Mouse (Mus musculus): ENCODE results near the gene Tmem86a. TPM values are rescaled to one million over a fixed set of nuclear protein-coding genes. Genes with fewer than 3 reads are reported as not detected.

Tmem86a gene
- total RNA-seq, 2 experiments from 2014 or later: 17.4 to 18.8 TPM

Small RNAs within 50 kb of the gene (microRNA-seq; reads per million reads assigned to microRNA genes)
- 4.0 to 5.3 reads per million in 2 experiments for gene Mir7056

Other genes with a start within 250 kb of the Tmem86a start
- 100 to 1,000 TPM; 497 to 507 TPM for gene Ldha, start 209.1 kb upstream of the Tmem86a start, total RNA-seq (2021)
- gene Ldhc, start 189.4 kb upstream of the Tmem86a start, total RNA-seq (2021): not detected
- 10 to 100 TPM; 74.0 to 76.5 TPM for gene Tsg101, start 130.6 kb upstream of the Tmem86a start, total RNA-seq (2021)
- 1 to 10 TPM; 9.6 to 10.0 TPM for gene Uevld, start 92.1 kb upstream of the Tmem86a start, total RNA-seq (2021)
- not detected for gene Gm9999, start 67.0 kb upstream of the Tmem86a start, total RNA-seq (2021)
- gene Spty2d1, start 42.2 kb upstream of the Tmem86a start, total RNA-seq (2021): 10 to 100 TPM; 10.6 to 11.0 TPM
- gene Ptpn5, start 83.1 kb downstream of the Tmem86a start, total RNA-seq (2021): 100 to 1,000 TPM; 129 to 131 TPM
- gene Mrgpra6, start 154.3 kb downstream of the Tmem86a start, total RNA-seq (2021): not detected
- gene Mrgpra9, start 202.2 kb downstream of the Tmem86a start, total RNA-seq (2021): not detected

Data from left cerebral cortex, postnatal 14 days (tissue).